15 mouse cellular contexts compared by ENCODE assay signal in the genomic region with DNA sequence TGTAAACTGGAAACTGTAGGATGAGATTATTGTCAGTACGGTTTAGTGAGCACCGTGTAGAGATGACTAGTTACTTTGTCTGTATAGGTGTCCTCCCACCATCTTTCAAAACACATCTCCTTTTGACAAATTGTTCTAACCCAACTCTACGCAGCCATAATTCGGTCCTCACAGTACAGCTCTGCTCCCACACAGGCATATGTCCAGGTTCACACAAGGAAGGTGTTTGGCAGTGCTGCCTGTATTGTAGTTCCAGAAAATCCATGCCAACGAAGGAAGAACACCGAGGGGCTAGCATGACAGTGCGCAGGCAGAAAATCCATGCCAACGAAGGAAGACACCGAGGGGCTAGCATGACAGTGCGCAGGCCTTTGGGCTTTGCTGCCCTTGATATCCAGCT. TPM values are rescaled to one million over a fixed set of nuclear protein-coding genes. Genes with fewer than 3 reads are reported as not detected.
DNase-seq lines count a peak whose midpoint lies in the region.
"Had no signal": no experiment of that assay in that cellular context is flagged by ENCODE, and none has a peak within 500 bp of the region (broad histone marks: within the 10 kb centered on the region; RNA-seq: fewer than 3 reads in every experiment).

No protein-coding gene starts in this region.

- peak; percentile 40 to 42 for DNase-seq in cerebellum, postnatal 25 days
- DNase-seq in cerebellum, adult 9-11 months: no peak
- peak; percentile 29 for DNase-seq in layer of hippocampus, adult 9-11 months
- DNase-seq in layer of hippocampus, postnatal 14 days (ENCODE audit: low spot score in 2 of 2): no peak
- peak; percentile 32 to 33 for DNase-seq in right cerebral cortex, adult 2 months (ENCODE audit: low spot score in 2 of 2)
- no peak for DNase-seq in right cerebral cortex, postnatal 10 days (ENCODE audit: low spot score in 2 of 2)
- peak; percentile 45 for DNase-seq in telencephalon, adult 2 months (ENCODE audit: low read depth, low spot score)
- DNase-seq: adrenal gland, postnatal 14 days; heart, adult 2 months; heart, postnatal 10 days; kidney, postnatal 25 days; retina, postnatal 1 day; spleen, adult 18-20 months; thymus, adult 18-20 months; thymus, postnatal 25 days had no signal

RNA-seq across cellular contexts. Expression of a gene that starts 4.3 kb away (rescaled TPM):
- total RNA-seq in layer of hippocampus, postnatal 14 days (2021): 10 to 100 TPM; 16.1 to 18.1 TPM

Comparison
In these comparisons a context has a peak if more than half of its experiments do, and no peak if none do; other contexts are left out.
1. DNase-seq: peak in cerebellum, postnatal 25 days (2 of 2), layer of hippocampus, adult 9-11 months (single experiment), right cerebral cortex, adult 2 months (2 of 2) and telencephalon, adult 2 months (single experiment); none in cerebellum, adult 9-11 months (single experiment), layer of hippocampus, postnatal 14 days (0 of 2) and right cerebral cortex, postnatal 10 days (0 of 2).